Mouse (Mus musculus) spleen, adult 18-20 months (tissue): ENCODE data around the gene Nfat5.
A peak's percentile ranks its signal among the peaks of the same experiment; 100 is the strongest.

Experiments used
- DNase-seq, 2 experiments: peaks; one replicate each; pipeline ENCODE4 v3.0.0; 2022; ENCODE audit warnings: mixed read lengths in 2 of 2

Nfat5 gene

DNA sequence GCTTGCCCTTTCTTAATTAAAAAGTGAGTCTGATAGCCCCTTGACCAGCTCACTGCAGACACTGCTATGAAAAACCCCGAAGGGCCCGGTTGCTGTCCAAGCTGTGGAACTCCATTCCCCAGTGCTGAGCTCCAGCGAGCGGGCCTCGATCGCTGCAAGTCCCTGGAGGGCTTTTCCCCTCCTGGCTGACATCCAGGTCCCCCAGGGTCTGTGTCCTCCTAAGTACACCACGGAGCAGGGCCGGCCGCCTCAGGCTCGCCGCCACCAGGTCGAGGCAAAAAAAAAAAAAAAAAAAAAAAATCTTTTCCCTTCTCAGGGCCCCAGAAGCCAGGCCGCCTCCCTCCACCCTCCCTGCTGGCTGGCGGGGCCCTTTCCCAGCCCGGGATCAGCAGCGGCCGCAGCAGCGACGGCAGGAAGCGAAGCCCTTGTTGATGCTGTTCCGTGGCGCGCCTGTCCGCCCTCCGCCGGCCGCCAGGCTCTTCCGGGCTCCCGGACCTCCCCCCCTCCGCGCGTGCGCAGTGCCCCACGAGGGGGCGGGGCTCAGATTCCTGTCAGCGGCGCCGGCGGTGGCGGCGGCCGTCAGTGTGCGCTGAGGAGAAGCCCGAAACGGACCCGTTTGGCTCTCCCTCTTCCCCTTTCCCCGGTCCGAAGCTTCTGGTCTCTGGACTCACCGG, at the start of gene Nfat5:
Gene Nfat5, plus strand, starts transcription at position 543 of the 674 bp plus-strand sequence.
- peak; percentile 95 to 99 for DNase-seq

DNA sequence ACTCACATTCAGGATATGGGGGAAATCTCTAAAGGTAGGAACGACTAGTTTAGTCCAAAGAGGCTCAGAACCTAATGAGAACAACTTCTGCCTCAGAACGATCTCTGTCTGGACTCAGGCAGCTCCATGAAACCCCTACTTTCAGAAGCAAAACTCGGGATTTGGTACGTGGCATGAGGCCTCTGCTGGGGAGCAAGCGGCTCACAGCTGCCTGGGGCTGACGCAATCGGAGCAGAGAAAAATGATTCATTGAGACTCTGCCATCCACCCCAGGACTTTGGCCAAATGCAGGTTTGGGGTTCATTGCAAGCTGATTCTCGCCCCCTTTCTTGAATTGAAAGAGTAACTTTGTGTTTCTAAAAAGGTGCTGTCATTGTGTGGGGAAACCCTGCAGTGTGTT, 49.1 kb upstream of the Nfat5 start:
- DNase-seq = no peak

DNA sequence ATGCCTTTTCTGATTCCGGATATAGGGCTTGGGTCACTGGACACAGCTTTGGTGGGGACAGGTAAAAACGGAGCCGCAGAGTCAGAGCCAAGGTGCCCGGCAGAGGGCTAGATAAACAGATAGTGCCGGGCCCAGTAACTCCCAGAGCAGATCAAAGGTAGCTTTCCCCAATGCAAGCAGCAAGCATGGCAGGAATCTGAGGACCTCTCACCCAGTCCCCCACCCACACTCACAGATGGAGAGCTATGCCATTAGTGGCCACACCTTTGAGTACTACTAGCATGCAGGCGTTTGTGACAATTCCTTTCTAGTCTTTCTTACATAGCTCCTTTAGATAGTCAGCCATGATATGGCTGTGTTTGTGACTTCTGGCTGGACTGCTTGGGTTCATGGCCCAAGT, 44.8 kb upstream of the Nfat5 start:
- no peak for DNase-seq

DNA sequence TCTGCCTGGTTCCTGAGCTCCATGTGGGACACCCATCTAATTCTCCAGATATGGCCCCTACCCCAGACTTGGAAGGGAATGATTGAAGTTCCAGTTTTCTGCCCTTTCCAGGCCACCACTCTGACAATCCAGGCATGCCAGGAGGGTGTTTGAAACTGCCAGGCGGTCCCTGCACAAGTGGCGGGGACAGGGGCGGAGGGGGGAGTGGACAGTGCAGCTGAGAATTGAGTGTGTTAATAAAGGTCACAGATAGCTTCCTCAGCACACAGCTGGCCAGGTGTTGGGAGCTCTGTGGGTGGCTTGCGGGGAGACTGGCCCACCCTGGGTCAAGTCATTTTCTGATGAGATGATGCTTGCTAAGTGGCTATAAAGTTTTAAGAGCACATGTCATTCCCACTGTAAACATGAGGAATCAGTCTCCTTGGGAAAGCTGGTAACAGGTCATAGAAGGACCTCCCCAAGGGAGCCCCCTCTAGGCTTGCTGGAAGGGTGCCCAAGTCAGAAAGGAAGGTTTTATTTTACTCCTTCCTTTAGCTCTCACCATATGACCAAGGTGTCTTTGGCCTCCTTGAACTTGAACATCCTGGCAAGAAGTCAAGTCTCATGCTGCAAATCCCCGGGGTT, 41.7 kb upstream of the Nfat5 start:
- DNase-seq = no peak

DNA sequence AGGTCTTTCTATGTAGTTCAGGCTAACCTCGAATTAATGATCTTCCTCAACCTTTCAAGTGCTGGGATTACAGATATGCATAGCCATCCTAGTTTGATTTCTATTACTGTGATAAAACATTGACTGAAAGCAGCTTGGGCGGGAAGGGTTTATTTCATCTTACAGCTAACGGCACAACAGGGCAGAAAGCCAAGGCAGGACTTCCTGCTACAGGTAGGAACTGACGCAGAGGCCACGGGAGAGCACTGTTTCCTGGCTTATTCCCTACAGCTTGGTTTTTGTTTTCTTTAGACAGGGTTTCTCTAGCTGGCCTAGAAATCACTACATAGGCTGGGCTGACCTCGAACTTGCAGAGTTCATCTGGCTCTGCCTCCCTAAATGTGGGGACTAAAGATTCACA, 40.1 kb upstream of the Nfat5 start:
- DNase-seq = no peak

DNA sequence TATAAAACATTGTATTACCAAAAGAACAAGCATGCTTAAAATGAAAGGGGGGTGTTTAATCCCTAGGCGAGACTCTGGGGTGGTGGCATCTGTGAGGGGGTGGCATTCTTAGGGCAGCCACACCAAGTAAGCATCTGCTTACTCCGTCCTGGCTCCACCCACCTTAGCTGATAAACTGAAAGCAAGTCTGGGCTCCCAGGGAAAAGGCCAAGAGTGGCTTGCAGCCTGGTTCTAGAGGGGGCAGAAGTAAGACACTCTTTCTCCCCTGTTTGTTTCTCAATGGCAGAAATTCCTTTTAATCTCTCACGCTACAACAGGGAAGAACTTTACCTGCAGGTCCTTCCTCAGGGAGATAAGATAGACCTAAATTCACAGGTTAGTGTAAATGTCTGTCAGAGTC, 38.9 kb upstream of the Nfat5 start:
- no peak for DNase-seq

DNA sequence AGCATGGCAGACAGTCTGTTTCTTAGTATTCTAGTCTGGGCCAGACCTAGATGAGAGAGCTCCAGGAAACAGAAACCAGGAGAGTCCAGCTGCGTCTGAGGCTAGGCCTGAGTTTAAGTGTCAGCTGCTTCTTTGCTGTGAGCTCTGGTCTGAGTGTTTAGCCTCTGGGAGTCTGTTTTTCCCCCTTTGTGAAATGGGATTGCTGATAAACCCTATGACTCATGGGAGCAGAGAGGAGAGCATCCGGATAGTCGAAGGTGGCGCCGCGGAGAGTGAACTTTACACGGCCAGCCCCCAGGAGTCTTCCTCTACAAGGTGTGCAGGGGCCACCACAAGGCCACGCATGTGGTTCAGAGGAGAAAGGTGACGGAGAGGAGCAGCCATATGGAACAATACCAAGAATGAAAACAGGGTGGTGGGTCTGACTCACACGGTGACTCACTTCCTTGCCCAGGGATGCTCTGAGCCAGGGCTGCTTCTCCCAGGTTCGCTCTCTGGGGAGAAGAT, 38.3 kb upstream of the Nfat5 start:
- DNase-seq = no peak

DNA sequence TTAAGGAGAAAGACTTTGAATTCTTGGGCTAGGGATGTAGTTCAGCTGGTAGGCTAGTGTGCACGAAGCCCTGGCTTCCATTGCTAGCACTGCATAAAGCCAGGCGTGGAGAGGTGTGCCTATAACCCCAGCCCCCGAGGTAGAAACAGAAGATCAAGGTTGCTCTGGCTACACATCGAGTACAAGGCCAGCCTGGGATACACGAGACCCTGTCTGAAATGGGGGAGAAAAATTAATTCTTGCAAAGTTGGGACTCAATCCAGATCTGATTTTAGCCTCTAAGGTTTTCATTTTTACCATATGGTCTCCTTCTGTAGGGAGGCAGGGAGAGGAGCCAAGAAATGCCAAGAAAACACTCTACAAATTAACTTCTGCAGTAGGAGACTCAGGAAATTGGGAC, 36.0 kb upstream of the Nfat5 start:
- DNase-seq = no peak

DNA sequence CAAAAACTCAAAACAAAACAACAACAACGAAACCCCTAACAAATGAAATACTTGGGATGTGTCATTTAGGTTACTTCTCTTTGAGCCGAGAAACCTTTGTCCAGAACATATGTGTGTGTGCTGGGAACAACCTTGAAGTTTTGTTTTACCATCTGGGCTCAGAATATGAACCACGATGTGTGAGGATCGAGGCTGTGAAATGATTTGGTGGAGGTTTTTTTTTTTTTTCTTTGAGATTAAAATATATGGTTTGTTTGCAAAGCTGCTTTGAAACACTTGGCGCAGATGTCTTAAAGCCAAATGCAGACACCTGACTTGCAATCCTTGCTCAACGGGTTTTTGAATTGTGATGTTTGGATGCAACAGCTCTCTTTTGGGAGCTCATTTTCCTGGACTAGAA, 33.1 kb upstream of the Nfat5 start:
- DNase-seq = no peak

DNA sequence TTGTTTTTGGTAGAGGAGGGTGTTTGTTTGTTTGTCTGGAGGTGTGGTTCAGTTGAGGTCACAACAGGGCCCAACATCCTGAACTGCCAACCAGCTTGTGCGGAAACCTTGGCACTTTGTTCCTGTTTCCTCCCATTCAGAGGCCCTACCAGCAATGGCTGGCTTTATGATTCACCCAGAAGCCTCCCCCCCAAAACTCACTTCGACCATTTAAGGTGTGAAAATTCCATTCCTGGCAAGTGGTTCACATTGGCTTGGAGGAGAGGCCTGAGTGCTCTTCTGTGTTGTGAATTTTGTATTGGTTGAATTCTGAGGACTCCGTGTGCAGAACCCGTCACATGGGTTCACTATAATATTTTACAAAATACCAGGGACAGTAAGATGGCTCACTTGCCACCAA, 32.1 kb upstream of the Nfat5 start:
- DNase-seq = no peak

DNA sequence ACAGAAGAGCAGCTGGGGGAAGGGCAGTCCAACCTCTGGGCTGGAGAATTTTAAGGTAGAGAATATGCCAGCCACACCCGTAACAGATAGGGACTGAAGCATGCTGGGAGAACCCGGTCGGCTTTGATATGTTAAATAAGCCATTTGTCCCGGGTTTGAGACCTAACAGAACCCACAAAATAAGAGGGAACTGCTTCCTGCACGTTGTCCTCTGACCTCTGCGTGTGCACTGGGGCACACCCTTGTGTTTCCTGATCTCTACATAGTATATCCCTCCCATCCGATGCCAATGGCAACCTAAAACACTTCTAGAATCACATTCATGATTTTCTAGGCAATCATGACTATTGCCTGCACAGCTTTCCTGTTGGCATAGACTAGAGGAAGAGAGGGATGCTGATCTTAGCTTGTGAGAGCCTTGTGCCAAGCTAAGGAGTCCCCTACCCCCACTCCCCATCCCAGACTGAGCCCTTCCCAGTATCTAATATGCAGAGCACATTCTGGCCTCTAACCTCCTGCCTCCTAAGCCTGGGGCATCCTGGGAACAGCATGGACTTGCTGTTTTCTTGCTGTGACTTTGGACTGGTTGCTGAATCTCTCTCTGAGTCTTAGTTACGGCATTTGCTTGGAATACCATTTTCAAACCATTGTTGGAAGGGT, 31.1 kb upstream of the Nfat5 start:
- no peak for DNase-seq

DNA sequence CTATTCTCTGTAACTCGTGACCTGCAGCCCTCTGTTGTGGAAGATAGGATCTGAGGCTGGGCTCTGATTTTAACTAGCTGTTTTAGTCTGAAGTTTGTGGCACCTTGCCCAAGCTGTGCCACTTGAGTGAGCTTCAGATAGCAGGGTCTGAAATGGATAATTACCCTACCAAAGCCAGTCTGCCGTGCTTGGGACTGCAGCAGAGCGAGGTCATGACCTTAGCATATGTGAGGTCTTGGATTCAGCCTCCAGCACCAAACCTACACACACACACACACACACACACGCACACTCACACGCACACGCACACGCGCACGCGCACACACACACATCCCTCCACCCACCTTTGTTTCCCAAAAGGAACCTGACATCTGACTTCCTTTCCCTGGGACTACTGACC, 27.5 kb upstream of the Nfat5 start:
- DNase-seq = no peak

DNA sequence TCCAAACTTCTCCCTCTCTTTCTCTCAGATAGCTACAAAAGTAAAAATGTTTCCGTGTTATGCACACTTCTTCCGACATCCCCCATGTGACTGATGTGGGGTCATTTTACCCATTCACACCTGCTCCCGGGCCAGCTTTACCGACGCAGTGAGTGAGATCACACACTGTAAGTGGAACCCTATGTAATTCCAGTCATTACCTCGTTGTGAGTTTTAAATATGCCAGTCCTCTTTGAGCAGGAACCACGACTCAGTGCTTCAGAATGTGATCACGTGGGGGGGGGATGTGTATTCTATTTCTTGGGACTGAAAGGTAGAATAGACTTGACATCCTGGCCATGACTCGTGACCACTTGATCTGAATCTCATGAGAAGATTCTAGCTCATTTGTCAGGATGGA, 24.8 kb upstream of the Nfat5 start:
- DNase-seq = no peak

DNA sequence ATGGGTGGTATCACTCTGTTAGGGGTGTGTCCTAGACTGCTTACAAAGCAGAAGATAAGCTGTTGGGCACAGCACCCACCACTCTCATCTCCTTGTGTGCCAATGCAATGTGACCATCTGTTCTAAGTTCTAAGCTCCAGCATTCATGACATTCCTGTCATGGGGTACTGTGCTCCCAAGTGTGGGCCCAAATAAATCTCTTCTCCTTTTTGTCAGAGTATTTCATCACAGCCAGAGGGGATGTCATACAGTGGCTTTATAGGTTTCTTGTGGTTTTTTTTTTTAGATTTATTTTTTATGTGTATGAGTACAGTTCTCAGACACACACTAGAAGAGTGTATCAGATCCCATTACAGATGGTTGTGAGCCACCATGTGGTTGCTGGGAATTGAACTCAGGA, 24.1 kb upstream of the Nfat5 start:
- DNase-seq = no peak

DNA sequence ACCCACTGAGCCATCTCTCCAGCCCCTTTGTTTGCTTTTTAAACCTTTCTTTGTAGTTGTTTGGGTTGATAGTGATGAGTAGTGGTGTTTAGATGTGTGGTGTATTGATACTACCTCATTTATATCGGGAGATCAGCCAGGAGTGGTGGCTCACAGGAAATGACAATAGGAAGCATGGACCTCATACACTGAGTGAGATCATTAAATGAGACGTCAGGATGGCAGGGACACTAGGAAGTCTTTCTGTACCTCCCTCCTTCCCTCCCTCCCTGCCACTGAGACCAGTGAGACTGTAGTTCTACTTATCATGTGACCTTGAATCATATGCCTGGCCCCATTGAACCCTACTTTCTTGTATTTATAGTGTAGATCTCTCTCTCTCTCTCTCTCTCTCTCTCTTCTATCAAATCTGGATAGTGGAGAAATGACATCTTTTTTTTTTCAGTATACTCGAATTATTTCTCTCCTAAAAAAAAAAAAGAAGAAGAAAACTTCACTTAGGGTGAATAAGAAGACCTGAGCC, 23.6 kb upstream of the Nfat5 start:
- DNase-seq = no peak

DNA sequence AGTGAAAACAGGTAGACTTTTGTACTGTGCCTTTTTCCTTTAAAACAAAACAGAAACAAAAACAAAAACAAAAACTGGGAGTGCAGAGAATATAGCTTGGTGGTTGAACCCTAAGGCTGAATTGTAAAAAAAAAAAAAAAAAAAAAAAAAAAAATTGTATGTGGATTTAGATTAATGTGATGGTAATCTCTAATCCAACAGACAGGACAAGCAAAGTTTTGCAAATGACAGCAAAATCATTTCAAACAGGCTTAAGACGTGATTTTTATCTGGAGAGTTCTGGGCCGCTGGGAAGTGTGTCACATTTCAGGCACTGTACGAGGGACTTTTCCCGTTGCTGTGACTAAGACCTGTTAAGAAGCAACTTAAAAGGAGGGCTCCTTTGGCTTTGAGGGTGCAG, 23.0 kb upstream of the Nfat5 start:
- DNase-seq = no peak

DNA sequence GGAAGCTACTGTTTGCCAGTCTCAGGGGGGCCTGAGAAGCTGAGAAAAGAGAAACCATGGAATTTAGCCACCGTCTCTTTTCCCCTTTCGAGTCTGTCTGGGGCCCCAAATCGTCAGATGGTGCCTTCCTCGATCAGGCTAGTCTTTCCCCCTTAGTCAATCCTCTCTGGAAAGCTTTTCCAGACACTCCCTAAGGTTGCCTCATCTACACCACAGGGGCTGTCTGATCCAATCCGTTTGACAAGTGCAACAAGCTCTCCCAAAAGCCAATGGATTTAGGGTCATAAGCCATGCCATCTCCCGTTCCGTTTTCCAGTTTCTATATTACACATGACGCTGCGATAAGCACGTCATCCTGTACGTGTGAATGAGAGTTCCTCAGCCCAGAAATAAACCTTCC, 22.5 kb upstream of the Nfat5 start:
- no peak for DNase-seq

DNA sequence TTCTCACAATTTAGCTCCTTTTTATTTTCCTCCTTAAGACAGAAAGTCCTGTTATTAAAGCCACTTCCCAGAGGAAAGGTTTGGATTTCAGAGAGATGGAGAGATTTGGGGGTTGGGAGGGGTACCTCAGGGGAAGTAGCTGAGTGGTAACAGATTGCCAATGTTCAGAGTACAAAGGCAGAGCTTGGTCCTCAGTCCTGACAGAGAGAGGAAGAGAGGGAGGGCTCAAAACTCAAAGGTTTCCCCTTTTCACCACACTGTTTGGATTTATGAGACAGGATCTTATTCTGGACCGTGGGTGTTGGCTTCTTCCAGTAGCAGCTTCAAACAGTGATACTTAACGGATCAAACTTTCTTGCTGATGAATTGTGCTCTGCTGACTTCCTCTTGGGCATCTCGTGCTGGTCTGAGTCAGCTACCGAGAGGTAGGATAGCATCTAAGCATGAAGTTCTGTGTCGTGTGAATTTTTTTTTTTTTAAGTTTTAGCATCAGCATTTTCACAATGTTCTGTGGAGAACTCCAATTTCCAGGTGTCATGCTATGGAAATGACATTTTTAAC, 15.9 kb upstream of the Nfat5 start:
- DNase-seq = no peak

DNA sequence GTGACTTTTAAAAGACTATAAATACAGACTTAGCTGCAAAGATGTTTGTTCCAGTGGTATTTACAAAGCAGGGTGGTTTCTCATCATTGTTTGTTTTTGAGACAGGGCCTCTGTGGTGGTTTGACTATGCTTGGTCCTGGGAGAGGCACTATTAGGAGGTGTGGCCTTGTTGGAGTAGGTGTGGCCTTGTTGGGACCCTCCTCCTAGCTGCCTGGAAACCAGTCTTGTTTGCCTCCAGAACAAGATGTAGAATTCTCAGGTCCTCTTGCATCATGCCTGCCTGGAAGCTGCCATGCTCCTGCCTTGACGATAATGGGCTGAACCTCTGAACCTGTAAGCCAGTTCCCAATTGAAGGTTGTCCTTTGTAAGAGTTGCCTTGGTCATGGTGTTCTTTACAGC, 14.7 kb upstream of the Nfat5 start:
- DNase-seq = no peak

DNA sequence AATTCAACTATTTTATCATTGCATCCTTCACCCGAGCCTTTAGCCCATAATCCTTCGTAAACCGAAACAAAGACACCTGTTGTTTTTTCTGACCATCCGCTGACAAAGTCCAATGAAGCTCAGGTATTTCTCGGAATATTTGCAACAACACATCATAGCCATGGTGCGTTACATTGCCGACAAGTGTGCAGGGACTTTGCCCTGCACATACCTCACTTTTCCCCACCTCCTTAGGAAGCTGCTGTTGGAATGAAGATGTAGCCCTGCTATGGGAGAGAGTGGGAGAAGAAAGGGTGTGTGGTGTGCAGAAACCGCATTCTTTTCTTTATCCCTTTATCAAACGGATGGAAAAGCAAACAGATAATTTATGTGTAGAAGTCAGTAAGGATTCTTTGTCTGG, 6.6 kb upstream of the Nfat5 start:
- no peak for DNase-seq

DNA sequence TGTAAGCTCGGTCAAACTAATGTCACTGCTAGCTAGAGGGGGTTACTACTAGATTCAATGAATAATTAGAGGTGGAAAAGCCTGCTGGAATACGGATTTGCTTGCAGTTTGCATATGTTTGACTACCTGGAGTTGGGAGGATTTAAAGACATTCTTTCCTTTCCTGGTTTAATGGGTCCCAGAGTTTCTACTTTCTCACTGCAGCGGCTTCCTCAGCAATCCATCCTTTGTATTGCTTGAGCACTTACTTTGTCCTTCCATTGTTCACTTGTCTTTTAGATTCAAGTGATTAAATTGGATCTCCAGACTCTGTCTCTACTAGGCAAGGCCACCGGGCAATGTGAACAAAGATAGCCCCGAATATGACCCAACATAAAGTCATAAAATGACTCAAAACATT, 5.7 kb upstream of the Nfat5 start:
- DNase-seq = no peak

DNA sequence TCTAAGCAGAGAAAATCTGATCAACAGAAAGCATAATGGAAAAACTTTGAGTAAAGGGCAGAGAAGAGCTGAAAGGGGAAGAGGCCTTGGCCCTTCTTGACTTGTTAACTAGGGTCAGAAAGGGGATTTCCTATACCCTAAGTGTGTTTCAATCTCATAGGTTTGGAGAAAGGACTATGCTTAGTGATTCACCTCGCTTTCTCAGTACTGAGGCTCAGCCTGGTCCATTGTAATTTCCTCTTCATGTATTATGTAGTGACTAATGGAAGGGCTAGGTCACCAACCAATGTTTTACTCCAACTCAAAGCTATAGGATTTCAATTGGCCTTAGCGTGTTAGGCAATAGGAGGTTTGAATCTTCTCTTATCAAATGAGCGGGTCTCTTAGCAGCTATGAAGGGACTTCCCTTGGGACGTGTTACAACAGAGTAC, 2.1 kb upstream of the Nfat5 start:
- peak in 1 of 2 experiments; percentile 14 for DNase-seq

DNA sequence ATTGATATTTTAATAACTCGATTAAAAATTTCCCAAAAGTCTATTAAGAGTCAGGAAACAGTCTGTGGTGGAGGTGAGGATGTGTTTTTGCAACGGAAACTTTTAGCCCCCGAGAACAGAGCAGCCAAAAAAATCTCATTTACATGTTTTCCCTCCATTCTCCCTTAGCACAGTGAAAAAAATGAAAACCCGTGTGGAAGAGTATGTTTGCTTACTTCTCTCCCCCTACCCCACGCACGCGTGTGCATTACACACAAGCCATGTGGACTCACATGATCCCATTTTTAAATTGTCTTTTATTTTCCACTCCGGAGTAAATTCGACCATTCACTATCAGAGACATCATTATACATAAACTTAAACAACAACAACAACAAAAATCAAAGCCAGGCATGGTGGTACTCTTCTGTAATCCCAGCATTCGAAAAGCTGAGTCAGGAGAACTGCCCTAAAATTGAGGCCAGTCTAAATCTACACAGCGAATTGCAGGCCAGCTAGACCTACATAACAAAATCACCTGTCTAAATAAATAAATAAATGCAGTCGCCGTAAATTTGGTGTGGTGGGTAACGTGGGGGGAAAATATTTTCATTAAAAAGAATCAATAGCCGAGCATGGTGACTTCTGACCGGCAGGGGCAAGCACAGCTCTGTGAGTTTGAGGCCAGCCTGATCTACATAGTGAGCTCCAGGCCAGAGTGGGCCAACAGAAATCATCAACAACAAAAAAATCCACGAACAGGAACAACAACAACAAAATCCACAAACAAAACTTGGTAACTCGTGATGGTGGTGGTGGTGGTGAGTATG, 947 bp upstream of the Nfat5 start:
- no peak for DNase-seq
